Mouse (Mus musculus) brain, adult 2 months (tissue): ENCODE measurements at regions not wholly inside any gene's neighbourhood (a gene's known extent, or its start where the extent isn't known, plus 50 kb on each side); places are given as distances from the start of the nearest gene placed in this dataset.

Experiments used
- DNase-seq: peaks from one replicate; pipeline ENCODE4 v3.0.0; 2011; ENCODE audit warnings: low read depth, low spot score

- DNase-seq, result peak; percentile 4
Measured at GRCm38 (mm10) chr15:70156443-70156842, 3655.7 kb upstream of the Lrrc6 start.

DNA sequence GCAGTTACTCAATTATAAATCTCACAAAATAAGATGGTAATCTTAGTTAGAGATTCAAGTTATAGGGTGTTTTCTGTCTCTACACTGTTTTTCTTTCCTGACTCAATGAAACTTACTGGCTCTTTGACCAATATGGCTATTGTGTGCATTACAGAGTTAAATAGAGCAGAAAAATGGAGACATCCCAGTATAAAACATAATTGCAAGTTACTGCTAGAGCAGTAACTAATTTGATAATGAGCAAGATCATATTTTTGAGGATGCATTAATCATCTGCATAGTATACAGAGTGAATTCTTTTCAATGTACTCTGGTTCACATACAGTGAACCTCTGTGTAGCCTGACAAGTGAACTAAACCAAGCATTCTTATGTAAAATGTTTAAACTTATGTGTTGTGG, 3631.0 kb upstream of the Gm6569 start:
- DNase-seq, result no peak
